Mouse (Mus musculus): ENCODE data around the gene Clcn1.

DNA sequence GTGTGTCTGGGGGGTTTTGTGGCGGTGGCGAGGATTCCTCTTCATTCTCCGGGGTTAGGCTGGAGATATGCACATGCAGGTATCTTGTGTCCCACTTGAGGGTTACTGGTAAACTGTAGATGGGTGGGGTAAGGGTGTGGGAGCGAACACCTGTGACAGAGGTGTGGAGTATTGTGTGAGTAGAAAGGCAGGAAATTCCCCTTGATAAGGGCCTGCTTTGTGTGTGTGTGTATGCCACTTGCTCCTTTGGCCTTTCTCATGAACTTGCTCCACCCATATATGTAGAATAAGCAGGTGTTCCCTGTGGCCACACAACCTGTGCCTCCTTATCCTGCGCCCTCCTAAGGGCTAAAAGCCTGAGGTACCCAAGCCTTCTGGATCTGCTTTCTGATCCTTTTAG lies 70.4 kb downstream of the Clcn1 start:
- TF ChIP-seq POLR2A (IDR thresholded peaks at IDR 0.05; ENCODE audit: borderline replicate concordance, low read depth, low read length), result no peak
- TF ChIP-seq CTCF (IDR thresholded peaks at IDR 0.05; ENCODE audit: low read depth, low read length), result no peak

Measured in bone marrow macrophage, adult 2 months (primary cell).